Mouse (Mus musculus): Measurements from ENCODE around the gene Snx33. TPM values are rescaled to one million over a fixed set of nuclear protein-coding genes. Genes with fewer than 3 reads are reported as not detected.

Snx33 gene
- polyA plus RNA-seq, 1 experiment from 2014 or later: 7.5 TPM

DNA sequence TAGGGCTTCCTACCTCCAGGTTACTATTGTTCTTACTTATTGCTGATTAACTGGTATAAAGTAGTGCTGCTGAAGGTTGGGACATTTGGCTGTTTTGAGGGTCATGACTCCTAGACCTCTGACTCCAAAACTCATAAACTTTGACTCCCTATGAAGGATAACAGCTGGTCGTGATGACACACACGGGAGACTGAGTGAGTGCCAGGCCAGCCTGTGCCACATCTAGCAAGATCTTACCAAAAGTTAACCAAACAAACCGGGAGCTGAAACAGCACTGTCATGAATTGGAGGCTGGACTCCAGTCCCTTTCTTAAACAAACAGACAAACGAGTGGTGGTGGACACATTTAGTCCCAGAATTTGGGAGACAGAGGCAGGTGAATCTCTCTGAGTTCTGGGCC, 1.3 kb upstream of the Snx33 start:
- H3K36me3 ChIP-seq (ENCODE audit: control insufficient read depth, insufficient read depth): no peaks in the 10 kb centered on the region
- H3K4me1 ChIP-seq (ENCODE audit: control insufficient read depth, insufficient read depth, low read length): peaks cover 24% of the 10 kb centered on the region
- H3K27ac ChIP-seq (ENCODE audit: low read length): no peak overlapping the region
- ATAC-seq (replicated peaks; ENCODE audit: extremely low read depth, insufficient read depth, low FRiP score): no peak
- no peak overlapping the region for H3K4me2 ChIP-seq (ENCODE audit: low read depth, low read length)
- H3K4me3 ChIP-seq (ENCODE audit: low read length): no peak overlapping the region
- no peaks in the 10 kb centered on the region; the same call in 1 of the 2 replicates for H3K27me3 ChIP-seq (ENCODE audit: control insufficient read depth, insufficient read depth, low read length)
- H3K9me3 ChIP-seq (replicated peaks; ENCODE audit: control insufficient read depth, low read length): no peaks in the 10 kb centered on the region
- H3K9ac ChIP-seq (ENCODE audit: low read length): no peak overlapping the region
- 52% methylated on average over 4 of the region's 4 CpGs for WGBS

- peak overlapping the region; percentile 72 for H3K4me2 ChIP-seq (ENCODE audit: low read depth, low read length)
- no peaks in the 10 kb centered on the region for H3K36me3 ChIP-seq (ENCODE audit: control insufficient read depth, insufficient read depth)
- WGBS: under 1% methylated on average over 35 of the region's 35 CpGs
- no peak for ATAC-seq (replicated peaks; ENCODE audit: extremely low read depth, insufficient read depth, low FRiP score)
- H3K27ac ChIP-seq (ENCODE audit: low read length): peak overlapping the region; percentile 88
- no peaks in the 10 kb centered on the region; the same call in 1 of the 2 replicates for H3K27me3 ChIP-seq (ENCODE audit: control insufficient read depth, insufficient read depth, low read length)
- H3K4me1 ChIP-seq (ENCODE audit: control insufficient read depth, insufficient read depth, low read length): peaks cover 43% of the 10 kb centered on the region
- peak overlapping the region; percentile 60 for H3K4me3 ChIP-seq (ENCODE audit: low read length)
- H3K9ac ChIP-seq (ENCODE audit: low read length): peak overlapping the region; percentile 80
- H3K9me3 ChIP-seq (replicated peaks; ENCODE audit: control insufficient read depth, low read length): no peaks in the 10 kb centered on the region
These were observed 769 bp downstream of the Snx33 start for GRCm38 (mm10) chr9:56927191-56928012.

DNA sequence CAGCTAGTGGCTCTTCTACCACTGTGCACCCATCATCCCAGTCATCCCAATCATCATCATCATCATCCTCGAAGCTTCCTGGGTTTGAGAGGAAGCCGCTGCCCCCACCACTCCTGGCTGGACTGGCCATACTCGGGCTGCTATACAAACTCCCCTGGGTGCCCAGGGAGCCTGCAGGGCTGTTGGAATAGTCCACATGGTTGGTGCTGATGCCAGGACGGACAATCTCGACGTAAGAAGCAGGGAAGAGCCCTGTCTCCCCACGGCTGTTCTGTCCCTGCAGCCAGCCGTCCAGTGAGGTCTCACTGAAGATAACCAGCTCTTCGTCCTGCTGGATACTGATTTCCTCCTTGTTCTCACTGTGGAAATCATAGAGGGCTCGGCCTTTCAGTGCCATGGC, 1.8 kb downstream of the Snx33 start:
- peak overlapping the region; percentile 38; the same call in 1 of the 2 replicates for H3K9ac ChIP-seq (ENCODE audit: low read length)

DNA sequence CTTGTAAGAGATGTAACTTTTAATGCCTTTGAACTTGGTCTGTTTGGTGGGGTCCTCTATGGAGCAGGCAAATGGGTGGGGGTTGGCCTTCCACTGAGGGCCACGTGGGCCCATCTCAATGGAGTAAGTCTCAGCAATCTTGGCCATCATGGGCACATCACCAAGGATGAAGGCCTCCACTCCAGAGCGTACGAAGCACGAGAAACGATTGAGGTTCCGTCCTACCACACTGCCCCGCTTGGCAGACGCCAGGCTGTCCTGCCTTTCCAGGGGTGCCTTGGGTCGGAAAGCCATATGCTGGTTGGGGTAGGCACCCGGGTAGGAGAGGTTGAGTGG, 2.2 kb downstream of the Snx33 start:
- Histone ChIP-seq H3K36me3 (ENCODE audit: control insufficient read depth, insufficient read depth) (peaks cover 11% of the 10 kb centered on the region), H3K9ac (ENCODE audit: low read length) (peak overlapping the region; percentile 38; the same call in 1 of the 2 replicates), H3K4me2 (ENCODE audit: low read depth, low read length) (peak overlapping the region; percentile 72), H3K9me3 (replicated peaks; ENCODE audit: control insufficient read depth, low read length) (peaks cover 6% of the 10 kb centered on the region; the same call in 1 of the 2 replicates), H3K4me1 (ENCODE audit: control insufficient read depth, insufficient read depth, low read length) (peaks cover 44% of the 10 kb centered on the region), H3K27ac (ENCODE audit: low read length) (no peak overlapping the region), H3K4me3 (ENCODE audit: low read length) (0 out of 2 replicates have a peak overlapping the region, but pooled peaks have one; percentile 60), H3K27me3 (ENCODE audit: control insufficient read depth, insufficient read depth, low read length) (no peaks in the 10 kb centered on the region; the same call in 1 of the 2 replicates)
- WGBS: 95% methylated on average over 10 of the region's 10 CpGs
- ATAC-seq (replicated peaks; ENCODE audit: extremely low read depth, insufficient read depth, low FRiP score): no peak

More for the DNA sequence above, 1.8 kb downstream of the Snx33 start:
- WGBS: 61% methylated on average over 10 of the region's 10 CpGs
- Histone ChIP-seq H3K9me3 (replicated peaks; ENCODE audit: control insufficient read depth, low read length) (peaks cover 6% of the 10 kb centered on the region; the same call in 1 of the 2 replicates), H3K36me3 (ENCODE audit: control insufficient read depth, insufficient read depth) (peaks cover 10% of the 10 kb centered on the region), H3K4me2 (ENCODE audit: low read depth, low read length) (peak overlapping the region; percentile 72), H3K4me3 (ENCODE audit: low read length) (peak overlapping the region; percentile 60), H3K4me1 (ENCODE audit: control insufficient read depth, insufficient read depth, low read length) (peaks cover 44% of the 10 kb centered on the region), H3K27me3 (ENCODE audit: control insufficient read depth, insufficient read depth, low read length) (no peaks in the 10 kb centered on the region; the same call in 1 of the 2 replicates), H3K27ac (ENCODE audit: low read length) (no peak overlapping the region)
- no peak for ATAC-seq (replicated peaks; ENCODE audit: extremely low read depth, insufficient read depth, low FRiP score)

- H3K4me3 ChIP-seq (ENCODE audit: low read length): peak overlapping the region; percentile 46
- H3K9me3 ChIP-seq (replicated peaks; ENCODE audit: control insufficient read depth, low read length): peaks cover 6% of the 10 kb centered on the region; the same call in 1 of the 2 replicates
- peaks cover 11% of the 10 kb centered on the region for H3K36me3 ChIP-seq (ENCODE audit: control insufficient read depth, insufficient read depth)
- 69% methylated on average over 26 of the region's 26 CpGs for WGBS
- H3K27me3 ChIP-seq (ENCODE audit: control insufficient read depth, insufficient read depth, low read length): no peaks in the 10 kb centered on the region; the same call in 1 of the 2 replicates
- peaks cover 44% of the 10 kb centered on the region for H3K4me1 ChIP-seq (ENCODE audit: control insufficient read depth, insufficient read depth, low read length)
- peak overlapping the region; percentile 72 for H3K4me2 ChIP-seq (ENCODE audit: low read depth, low read length)
- H3K27ac ChIP-seq (ENCODE audit: low read length): peak overlapping the region; percentile 85
- H3K9ac ChIP-seq (ENCODE audit: low read length): peak overlapping the region; percentile 70
- ATAC-seq (replicated peaks; ENCODE audit: extremely low read depth, insufficient read depth, low FRiP score): no peak
These were observed 2.7 kb downstream of the Snx33 start for GRCm38 (mm10) chr9:56925291-56926024.

- H3K4me3 ChIP-seq (ENCODE audit: low read length): peak overlapping the region; percentile 46
These were observed 3.5 kb downstream of the Snx33 start for GRCm38 (mm10) chr9:56924651-56925027.

DNA sequence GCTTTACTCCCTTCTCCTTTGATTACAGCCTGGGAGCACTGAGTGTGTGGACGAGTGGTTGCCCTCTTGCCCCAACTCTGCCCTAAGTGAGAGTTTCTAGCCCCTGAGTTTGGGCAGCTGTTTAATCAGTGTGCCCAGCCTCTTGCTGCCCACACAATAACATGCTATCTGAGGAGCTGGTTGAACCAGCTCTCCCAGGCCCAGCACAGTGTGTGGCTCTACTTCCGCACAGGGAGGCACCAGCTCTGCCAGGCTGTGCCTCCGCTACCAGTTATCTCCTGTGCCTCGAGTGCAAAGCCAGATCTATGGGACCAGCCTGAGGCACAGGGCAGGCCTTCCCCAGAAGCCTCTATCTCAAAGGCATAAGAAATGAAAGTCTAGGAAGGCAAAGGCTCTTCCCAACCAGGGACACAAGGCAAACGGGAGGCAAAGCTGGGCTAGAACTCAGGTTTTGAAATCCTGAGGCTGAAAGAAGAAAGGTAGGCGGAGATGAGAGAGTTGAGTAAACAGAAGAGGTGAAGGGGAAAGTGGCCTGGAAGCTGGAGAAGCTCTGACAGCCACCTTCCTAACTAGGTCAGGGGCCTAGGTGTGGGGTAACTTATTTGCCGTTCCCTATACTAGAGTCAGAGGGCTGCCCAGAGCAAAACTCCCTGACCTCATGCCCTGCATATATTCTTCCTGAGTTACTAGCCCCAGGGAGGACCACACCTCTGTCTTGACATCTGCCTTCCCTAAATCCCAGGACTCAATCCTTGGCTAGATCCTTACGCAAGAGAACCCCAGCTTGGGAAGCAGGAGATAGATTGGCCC, 4.1 kb downstream of the Snx33 start:
- peaks cover 6% of the 10 kb centered on the region; the same call in 1 of the 2 replicates for H3K9me3 ChIP-seq (replicated peaks; ENCODE audit: control insufficient read depth, low read length)
- H3K27ac ChIP-seq (ENCODE audit: low read length): peak overlapping the region; percentile 85
- peaks cover 11% of the 10 kb centered on the region for H3K36me3 ChIP-seq (ENCODE audit: control insufficient read depth, insufficient read depth)
- H3K27me3 ChIP-seq (ENCODE audit: control insufficient read depth, insufficient read depth, low read length): no peaks in the 10 kb centered on the region
- ATAC-seq (replicated peaks; ENCODE audit: extremely low read depth, insufficient read depth, low FRiP score): peak; percentile 4; the same call in 1 of the 2 replicates
- H3K4me3 ChIP-seq (ENCODE audit: low read length): peak overlapping the region; percentile 46
- peak overlapping the region; percentile 72 for H3K4me2 ChIP-seq (ENCODE audit: low read depth, low read length)
- peak overlapping the region; percentile 70 for H3K9ac ChIP-seq (ENCODE audit: low read length)
- WGBS: 34% methylated on average over 8 of the region's 8 CpGs
- H3K4me1 ChIP-seq (ENCODE audit: control insufficient read depth, insufficient read depth, low read length): peaks cover 44% of the 10 kb centered on the region

More at GRCm38 (mm10) chr9:56924651-56925027, 3.5 kb downstream of the Snx33 start:
- Histone ChIP-seq H3K4me1 (ENCODE audit: control insufficient read depth, insufficient read depth, low read length) (peaks cover 44% of the 10 kb centered on the region), H3K9ac (ENCODE audit: low read length) (peak overlapping the region; percentile 70), H3K36me3 (ENCODE audit: control insufficient read depth, insufficient read depth) (peaks cover 11% of the 10 kb centered on the region), H3K27me3 (ENCODE audit: control insufficient read depth, insufficient read depth, low read length) (no peaks in the 10 kb centered on the region; the same call in 1 of the 2 replicates), H3K27ac (ENCODE audit: low read length) (peak overlapping the region; percentile 85), H3K4me2 (ENCODE audit: low read depth, low read length) (peak overlapping the region; percentile 72), H3K9me3 (replicated peaks; ENCODE audit: control insufficient read depth, low read length) (peaks cover 6% of the 10 kb centered on the region; the same call in 1 of the 2 replicates)
- 5% methylated on average over 7 of the region's 7 CpGs for WGBS
- ATAC-seq (replicated peaks; ENCODE audit: extremely low read depth, insufficient read depth, low FRiP score): peak; percentile 87

DNA sequence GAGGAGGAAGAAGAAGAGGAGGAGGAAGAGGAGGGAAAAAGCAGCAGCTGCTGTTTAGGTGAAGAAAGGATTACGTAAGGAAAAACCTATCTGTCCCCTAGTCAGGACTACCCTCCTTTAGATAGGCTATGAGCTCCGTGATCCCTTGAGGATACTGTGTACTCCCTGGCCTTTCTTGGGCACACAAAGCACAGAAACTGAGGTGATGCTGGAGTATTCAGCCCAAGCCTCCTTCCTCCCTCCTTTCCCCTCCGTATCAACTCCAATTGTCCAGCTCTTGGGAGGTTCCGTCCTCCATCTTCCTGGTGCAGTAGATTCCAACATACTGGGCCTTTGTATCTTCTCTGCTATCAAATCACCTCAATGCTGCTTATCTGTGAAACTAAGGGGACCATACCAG, 5.4 kb downstream of the Snx33 start:
- peak overlapping the region; percentile 70 for H3K9ac ChIP-seq (ENCODE audit: low read length)
- no peak overlapping the region; the same call in 1 of the 2 replicates for H3K27ac ChIP-seq (ENCODE audit: low read length)
- H3K9me3 ChIP-seq (replicated peaks; ENCODE audit: control insufficient read depth, low read length): peaks cover 6% of the 10 kb centered on the region; the same call in 1 of the 2 replicates
- H3K4me1 ChIP-seq (ENCODE audit: control insufficient read depth, insufficient read depth, low read length): peaks cover 38% of the 10 kb centered on the region
- 83% methylated on average over 4 of the region's 4 CpGs for WGBS
- peaks cover 20% of the 10 kb centered on the region for H3K36me3 ChIP-seq (ENCODE audit: control insufficient read depth, insufficient read depth)
- peak overlapping the region; percentile 46; the same call in 1 of the 2 replicates for H3K4me3 ChIP-seq (ENCODE audit: low read length)
- H3K4me2 ChIP-seq (ENCODE audit: low read depth, low read length): peak overlapping the region; percentile 72
- no peaks in the 10 kb centered on the region for H3K27me3 ChIP-seq (ENCODE audit: control insufficient read depth, insufficient read depth, low read length)
- ATAC-seq (replicated peaks; ENCODE audit: extremely low read depth, insufficient read depth, low FRiP score): no peak

Measured in heart, embryonic 16.5 days (tissue).